Mouse (Mus musculus) thymus, adult 18-20 months (tissue): ENCODE data around the gene Trpm7.

Source experiments
- DNase-seq, 2 experiments: peaks; one replicate each; pipeline ENCODE4 v3.0.0; 2022; ENCODE audit warnings: mixed read lengths in 2 of 2

Gene Trpm7

DNA sequence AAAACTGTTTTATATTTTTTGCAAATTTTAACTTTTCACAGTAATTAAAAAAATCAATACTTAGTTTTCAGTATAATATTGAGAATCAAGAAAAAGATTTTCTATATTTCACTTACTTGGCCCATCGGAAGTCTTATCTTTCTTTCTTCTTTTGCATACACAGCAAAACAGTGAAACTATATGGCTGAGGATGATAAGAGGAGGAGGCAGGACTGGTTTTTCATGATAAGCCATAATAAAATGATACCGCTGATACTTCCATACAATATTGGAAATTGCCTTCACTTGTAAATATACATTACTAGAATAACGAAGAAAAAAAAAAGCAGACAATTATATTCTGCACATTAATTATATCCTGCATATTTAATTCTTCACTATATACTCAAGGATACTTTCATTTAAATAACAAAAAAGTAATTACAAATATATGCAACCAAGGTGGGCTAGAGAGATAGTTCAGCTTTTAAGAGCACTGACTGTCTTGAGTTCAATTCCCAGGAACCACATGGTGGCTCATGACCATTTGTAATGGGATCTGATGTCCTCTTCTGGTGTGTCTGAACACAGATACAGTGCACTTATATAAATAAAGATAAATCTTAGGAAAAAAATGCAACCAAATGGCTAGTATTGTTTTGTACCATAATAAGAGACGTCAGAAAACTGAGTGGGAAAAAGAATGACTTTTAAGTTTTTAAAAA is 59.2 kb downstream of the Trpm7 start:
- DNase-seq: no peak

GRCm38 (mm10) chr2:126815822-126816221 is 60.2 kb downstream of the Trpm7 start:
- no peak for DNase-seq

- no peak for DNase-seq
Measured at GRCm38 (mm10) chr2:126801980-126802379, 74.0 kb downstream of the Trpm7 start.

- DNase-seq: no peak
Measured at GRCm38 (mm10) chr2:126798455-126798854, 77.6 kb downstream of the Trpm7 start.

DNA sequence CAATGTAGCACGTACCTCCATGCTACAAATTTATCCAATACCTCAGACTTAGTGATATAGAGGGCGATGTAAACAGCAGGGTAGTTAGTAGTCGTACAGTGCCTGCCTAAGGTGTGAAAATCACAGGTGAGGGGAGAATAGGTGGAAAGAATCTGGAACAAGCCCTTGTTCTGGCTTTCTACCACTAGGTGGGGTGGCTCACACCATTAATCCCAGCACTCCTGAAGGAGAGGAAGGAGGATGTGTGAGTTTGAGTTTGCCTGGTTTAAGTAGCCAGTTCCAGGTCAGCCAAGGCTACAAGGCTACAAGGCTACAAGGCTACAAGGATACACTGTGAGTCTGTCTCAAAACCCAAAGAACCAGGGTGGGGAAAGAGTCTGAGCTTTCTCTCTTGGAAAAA is 80.3 kb downstream of the Trpm7 start:
- no peak for DNase-seq

DNA sequence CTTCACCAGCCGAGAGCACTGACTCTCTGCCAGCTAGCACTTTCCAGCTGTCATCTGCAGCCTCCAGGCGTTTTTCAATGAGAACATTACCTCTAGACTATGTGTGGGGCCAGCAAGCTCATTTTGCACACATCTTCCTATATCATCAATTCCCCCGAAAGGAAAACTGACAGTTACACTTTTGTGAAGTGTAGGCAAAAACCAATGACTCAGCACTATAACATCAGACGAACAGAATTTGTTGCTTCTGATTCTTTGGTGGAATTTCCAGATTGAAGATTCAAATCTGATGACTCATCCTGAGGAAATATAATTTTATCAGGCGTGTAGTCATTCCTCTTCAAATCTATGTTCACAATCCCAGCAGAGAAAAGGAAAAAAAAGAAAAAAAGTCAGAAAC is 83.4 kb downstream of the Trpm7 start:
- DNase-seq: no peak

GRCm38 (mm10) chr2:126787721-126788342 is 88.2 kb downstream of the Trpm7 start:
- no peak for DNase-seq

DNA sequence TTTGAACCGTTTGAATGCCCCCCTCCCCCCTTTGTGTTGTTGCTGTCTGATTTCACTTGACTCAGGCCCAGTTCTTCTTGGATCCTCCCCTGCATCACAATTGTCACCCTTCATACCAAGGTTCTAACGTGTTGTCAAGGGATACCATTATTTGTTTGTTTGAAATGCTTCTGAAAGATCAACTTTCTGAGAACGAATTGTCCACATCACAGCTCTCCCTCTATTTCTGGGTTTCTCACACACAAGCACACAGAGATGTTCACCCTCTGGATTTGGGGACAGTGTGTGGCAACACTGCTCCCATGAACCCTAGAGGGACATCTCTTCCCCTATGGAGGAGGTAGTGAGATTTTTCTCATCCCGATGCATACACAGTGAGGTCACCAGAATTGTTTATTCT is 92.7 kb downstream of the Trpm7 start, which contains the start of gene Usp50:
TSS of gene Usp50 (minus strand) at position 101 of the 400 bp plus-strand sequence.
- DNase-seq: no peak

GRCm38 (mm10) chr2:126782433-126782832 is 93.6 kb downstream of the Trpm7 start:
- DNase-seq: no peak

- DNase-seq: no peak
Measured at GRCm38 (mm10) chr2:126781478-126781877, 94.6 kb downstream of the Trpm7 start.

GRCm38 (mm10) chr2:126780286-126780685 is 95.7 kb downstream of the Trpm7 start:
- DNase-seq: no peak

GRCm38 (mm10) chr2:126778806-126779205 is 97.2 kb downstream of the Trpm7 start:
- DNase-seq: no peak

GRCm38 (mm10) chr2:126776416-126776815 is 99.6 kb downstream of the Trpm7 start:
- DNase-seq: no peak

DNA sequence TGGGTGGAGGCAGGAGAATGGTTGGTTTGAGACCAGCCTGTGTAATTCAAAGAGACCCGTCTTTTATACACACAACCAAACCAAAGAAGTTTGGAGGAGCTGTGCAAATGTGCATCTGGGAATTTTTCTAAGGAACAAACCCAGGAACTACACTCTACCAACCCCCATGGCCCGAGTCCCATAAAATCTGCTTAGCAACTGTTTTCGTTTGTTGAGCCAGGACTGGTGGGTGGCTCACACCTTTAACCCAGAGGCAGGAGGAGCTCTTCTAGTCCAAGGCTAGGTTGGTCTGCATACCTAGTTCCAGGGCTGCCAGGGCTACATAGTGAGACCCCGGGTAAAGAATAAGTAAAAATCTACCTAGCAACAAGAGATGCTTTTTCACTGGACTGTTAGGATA is 100.1 kb downstream of the Trpm7 start:
- no peak for DNase-seq

DNA sequence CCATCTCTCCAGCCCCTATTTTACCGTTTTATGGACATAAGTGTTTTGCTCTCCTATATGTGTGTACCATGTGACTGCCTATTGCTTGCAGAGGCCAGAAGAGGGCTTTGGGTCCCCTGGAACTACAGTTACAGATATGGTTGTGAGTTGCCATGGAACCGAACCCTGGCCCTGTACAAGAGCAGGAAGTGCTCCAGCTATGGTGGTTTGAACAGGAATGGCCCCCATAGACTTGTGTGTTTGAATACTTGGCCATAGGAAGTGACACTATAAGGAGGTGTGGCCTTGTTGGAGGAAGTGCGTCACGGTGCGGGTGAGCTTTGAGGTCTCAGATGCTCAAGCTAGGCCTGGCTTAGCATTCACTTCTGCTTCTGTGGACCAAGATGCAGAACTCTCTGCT is 103.8 kb downstream of the Trpm7 start:
- DNase-seq: no peak

GRCm38 (mm10) chr2:126769431-126770181 is 106.4 kb downstream of the Trpm7 start:
- no peak for DNase-seq

DNA sequence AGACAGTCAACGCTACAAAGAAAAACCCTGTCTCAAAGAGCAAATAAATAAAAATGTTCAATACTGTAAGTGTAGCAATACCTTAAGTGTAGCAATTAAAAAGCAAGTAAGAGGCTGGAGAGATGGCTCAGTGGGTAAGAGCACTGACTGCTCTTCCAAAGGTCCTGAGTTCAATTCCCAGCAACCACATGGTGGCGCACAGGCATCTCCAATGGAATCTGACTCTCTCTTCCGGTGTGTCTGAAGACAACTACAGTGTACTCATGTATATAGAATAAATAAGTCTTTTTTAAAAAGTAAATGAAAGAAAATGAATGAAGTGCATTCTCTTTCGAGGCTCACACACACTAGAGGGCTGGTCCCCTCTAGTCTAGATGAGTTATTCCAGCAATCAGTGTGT is 107.8 kb downstream of the Trpm7 start:
- no peak for DNase-seq

- DNase-seq: no peak
Measured at GRCm38 (mm10) chr2:126767599-126767998, 108.4 kb downstream of the Trpm7 start.

DNA sequence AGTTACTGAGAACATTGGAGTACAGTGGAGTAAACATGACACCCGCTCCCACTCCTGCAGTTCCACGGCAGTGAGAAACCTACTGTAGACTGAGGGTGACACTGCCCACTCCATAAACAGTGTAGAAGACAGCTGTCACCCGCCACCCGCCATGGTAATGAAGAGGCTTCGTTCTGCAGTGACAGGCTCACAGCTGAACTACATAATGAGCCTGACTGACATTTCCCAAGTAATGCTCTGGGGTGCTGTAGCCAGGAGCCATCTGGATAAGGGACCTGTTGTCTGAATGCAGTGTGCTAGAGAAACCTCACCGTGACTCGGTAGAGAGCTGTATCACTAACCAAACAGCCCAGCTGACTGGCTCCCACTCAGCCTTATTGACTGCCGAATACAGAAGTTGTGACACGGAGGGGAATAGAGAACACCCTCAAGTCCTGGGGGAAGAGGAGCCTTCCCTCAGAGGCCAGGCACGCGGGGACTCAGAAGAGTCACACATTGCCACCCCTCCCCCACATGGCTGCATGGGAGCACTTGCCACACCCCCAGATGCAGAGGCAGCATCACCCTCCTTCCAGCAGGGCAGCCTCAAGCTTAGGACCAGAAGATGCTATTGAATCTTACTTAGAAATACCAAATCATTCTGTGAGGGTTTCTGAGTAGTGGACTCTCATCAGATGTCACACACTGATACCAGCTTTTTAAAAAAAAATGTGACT is 110.0 kb downstream of the Trpm7 start:
- no peak for DNase-seq

- DNase-seq: no peak
Measured at GRCm38 (mm10) chr2:126759351-126759750, 116.7 kb downstream of the Trpm7 start.

- no peak for DNase-seq
Measured at GRCm38 (mm10) chr2:126755664-126756063, 120.4 kb downstream of the Trpm7 start.

- DNase-seq: no peak
Measured at GRCm38 (mm10) chr2:126743389-126743788, 132.6 kb downstream of the Trpm7 start.
